Mouse (Mus musculus): ENCODE results near the gene Atxn1.

DNA sequence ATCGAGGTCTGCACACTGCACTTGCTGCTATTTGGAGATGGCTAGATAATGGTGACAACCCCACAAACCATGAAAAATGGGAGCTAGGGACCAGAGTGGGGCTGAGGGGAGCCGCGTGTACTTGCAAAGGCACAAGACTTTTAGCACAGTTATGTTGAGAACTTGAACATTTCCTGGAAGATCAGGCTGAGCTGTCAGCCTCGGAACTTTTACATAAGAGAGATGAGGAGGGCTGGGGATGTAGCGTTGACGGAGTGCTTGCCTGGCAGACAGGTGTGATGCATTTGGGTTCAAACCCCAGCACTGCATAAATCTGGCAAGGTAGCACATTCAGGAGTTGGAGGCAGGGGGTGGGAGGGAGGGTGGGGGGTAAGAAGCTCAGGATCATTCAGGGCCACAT, 346.8 kb downstream of the Atxn1 start:
- no peak for TF ChIP-seq POLR2A (IDR thresholded peaks at IDR 0.05; ENCODE audit: control insufficient read depth in 1 of 2, insufficient read depth in 1 of 2, low read depth in 1 of 2, low read length in 2 of 2, poor library complexity in 1 of 2)
- no peak for TF ChIP-seq TBP (IDR thresholded peaks at IDR 0.05; ENCODE audit: low read depth, low read length)
- TF ChIP-seq CTCF (IDR thresholded peaks at IDR 0.05 in 2 of 3, conservative IDR thresholded peaks at IDR 0.05 in 1 of 3; ENCODE audit: control insufficient read depth in 1 of 3, insufficient read depth in 1 of 3, low read depth in 2 of 3, low read length in 3 of 3, poor library complexity in 1 of 3, severe bottlenecking in 1 of 3), result no peak
- no peak for TF ChIP-seq SIN3A (IDR thresholded peaks at IDR 0.05; ENCODE audit: low read length)
